13 mouse cellular contexts compared by ENCODE assay signal in genomic region chr17:63685956-63686355, GRCm38 (mm10).
A peak's percentile ranks its signal among the peaks of the same experiment; 100 is the strongest.
DNase-seq lines count a peak whose midpoint lies in the region; ATAC-seq and TF ChIP-seq lines count a peak whose summit lies in the region.
"Had no signal": no experiment of that assay in that cellular context is flagged by ENCODE, and none has a peak within 500 bp of the region (broad histone marks: within the 10 kb centered on the region; RNA-seq: fewer than 3 reads in every experiment).

No protein-coding gene starts in this region.

- intact Hi-C loops in left cerebral cortex, adult 2 months (cut with DNase I): no loop called here

- H3K4me2 ChIP-seq in hindbrain, embryonic 12.5 days (replicated peaks): no peak overlapping the region
- H3K4me2 ChIP-seq in hindbrain, embryonic 16.5 days (ENCODE audit: low read length): no peak overlapping the region
- H3K4me2 ChIP-seq in midbrain, embryonic 15.5 days: no peak overlapping the region
- H3K4me2 ChIP-seq: embryonic facial prominence, embryonic 12.5 days; liver, embryonic 12.5 days had no signal

- 53% methylated on average over 4 of the region's 4 CpGs for WGBS in hindbrain, embryonic 12.5 days
- 60% methylated on average over 4 of the region's 4 CpGs for WGBS in hindbrain, embryonic 10.5 days
- WGBS in hindbrain, embryonic 16.5 days: 38% methylated on average over 4 of the region's 4 CpGs
- WGBS in midbrain, embryonic 15.5 days: 44% methylated on average over 4 of the region's 4 CpGs

- no peaks in the 10 kb centered on the region for H3K36me3 ChIP-seq in hindbrain, embryonic 12.5 days
- H3K36me3 ChIP-seq in hindbrain, embryonic 10.5 days: no peaks in the 10 kb centered on the region
- no peaks in the 10 kb centered on the region for H3K36me3 ChIP-seq in hindbrain, embryonic 16.5 days (ENCODE audit: control insufficient read depth, insufficient read depth, low read length)
- H3K36me3 ChIP-seq in midbrain, embryonic 15.5 days (replicated peaks): no peaks in the 10 kb centered on the region
- H3K36me3 ChIP-seq: embryonic facial prominence, embryonic 12.5 days; liver, embryonic 12.5 days had no signal

- no peaks in the 10 kb centered on the region for H3K9me3 ChIP-seq in hindbrain, embryonic 12.5 days (replicated peaks)
- H3K9me3 ChIP-seq in hindbrain, embryonic 10.5 days: no peaks in the 10 kb centered on the region
- no peaks in the 10 kb centered on the region for H3K9me3 ChIP-seq in hindbrain, embryonic 16.5 days (ENCODE audit: control insufficient read depth, low read length)
- H3K9me3 ChIP-seq in midbrain, embryonic 15.5 days: no peaks in the 10 kb centered on the region
- H3K9me3 ChIP-seq: embryonic facial prominence, embryonic 12.5 days; liver, embryonic 12.5 days had no signal

- TF ChIP-seq CTCF in left cerebral cortex, adult 2 months (IDR thresholded peaks at IDR 0.05): no peak

- no peak overlapping the region for H3K27ac ChIP-seq in hindbrain, embryonic 12.5 days
- no peak overlapping the region for H3K27ac ChIP-seq in hindbrain, embryonic 10.5 days
- no peak overlapping the region for H3K27ac ChIP-seq in hindbrain, embryonic 16.5 days (ENCODE audit: low read depth, low read length)
- no peak overlapping the region for H3K27ac ChIP-seq in midbrain, embryonic 15.5 days
- no peak overlapping the region for H3K27ac ChIP-seq in left cerebral cortex, adult 2 months
- H3K27ac ChIP-seq: embryonic facial prominence, embryonic 12.5 days; kidney, postnatal 0 days; liver, embryonic 12.5 days had no signal

- no peak overlapping the region for H3K9ac ChIP-seq in hindbrain, embryonic 12.5 days
- no peak overlapping the region for H3K9ac ChIP-seq in hindbrain, embryonic 16.5 days (ENCODE audit: low read depth, low read length)
- no peak overlapping the region for H3K9ac ChIP-seq in midbrain, embryonic 15.5 days
- H3K9ac ChIP-seq: embryonic facial prominence, embryonic 12.5 days; liver, embryonic 12.5 days had no signal

- peak; percentile 63; the same call in 1 of the 2 replicates for ATAC-seq in hindbrain, embryonic 12.5 days (ENCODE audit: low FRiP score)
- ATAC-seq in hindbrain, embryonic 16.5 days: peak; percentile 81
- ATAC-seq in midbrain, embryonic 15.5 days (replicated peaks): peak; percentile 72; the same call in 1 of the 2 replicates
- ATAC-seq: liver, embryonic 12.5 days had no signal

- no peak for DNase-seq in hindbrain, embryonic 10.5 days (ENCODE audit: low spot score)
- DNase-seq in brain, adult 2 months (ENCODE audit: low read depth, low spot score): peak; percentile 41
- DNase-seq in T-cell, adult 2 months (ENCODE audit: low spot score): no peak
- no peak for DNase-seq in right cerebral cortex, postnatal 25 days
- no peak for DNase-seq in left cerebral cortex, adult 2 months (ENCODE audit: extremely low spot score in 1 of 2, low spot score in 2 of 2)
- DNase-seq: cerebellum, postnatal 14 days; lung, postnatal 10 days had no signal

- H3K27me3 ChIP-seq in hindbrain, embryonic 12.5 days: no peaks in the 10 kb centered on the region
- no peaks in the 10 kb centered on the region for H3K27me3 ChIP-seq in hindbrain, embryonic 10.5 days (ENCODE audit: insufficient read depth, poor library complexity, severe bottlenecking)
- H3K27me3 ChIP-seq in hindbrain, embryonic 16.5 days (replicated peaks; ENCODE audit: control insufficient read depth, insufficient read depth, low read length): no peaks in the 10 kb centered on the region
- H3K27me3 ChIP-seq in midbrain, embryonic 15.5 days (replicated peaks): no peaks in the 10 kb centered on the region
- H3K27me3 ChIP-seq: embryonic facial prominence, embryonic 12.5 days; liver, embryonic 12.5 days had no signal

- H3K4me3 ChIP-seq in hindbrain, embryonic 12.5 days: no peak overlapping the region
- no peak overlapping the region for H3K4me3 ChIP-seq in hindbrain, embryonic 10.5 days
- H3K4me3 ChIP-seq in hindbrain, embryonic 16.5 days (ENCODE audit: low read length): no peak overlapping the region
- H3K4me3 ChIP-seq in midbrain, embryonic 15.5 days: no peak overlapping the region
- H3K4me3 ChIP-seq in left cerebral cortex, adult 2 months: no peak overlapping the region
- H3K4me3 ChIP-seq: embryonic facial prominence, embryonic 12.5 days; liver, embryonic 12.5 days had no signal

- H3K4me1 ChIP-seq in hindbrain, embryonic 12.5 days: no peaks in the 10 kb centered on the region; the same call in 1 of the 2 replicates
- H3K4me1 ChIP-seq in hindbrain, embryonic 10.5 days (replicated peaks): 0 out of 2 replicates have a peak, but pooled peaks cover 5% of the 10 kb centered on the region
- peaks cover 3% of the 10 kb centered on the region; the same call in 1 of the 2 replicates for H3K4me1 ChIP-seq in hindbrain, embryonic 16.5 days (ENCODE audit: control insufficient read depth, insufficient read depth, low read depth, low read length)
- peaks cover 8% of the 10 kb centered on the region for H3K4me1 ChIP-seq in midbrain, embryonic 15.5 days
- H3K4me1 ChIP-seq: liver, embryonic 12.5 days had no signal
